Mouse (Mus musculus) myocyte (in vitro differentiated cells): ENCODE results near the gene Mrc2.

Source experiments
- CEBPB ChIP-seq: IDR thresholded peaks from 2 replicates; pipeline ENCODE4 v1.6.1; 2011; ENCODE audit warnings: mild to moderate bottlenecking, moderate library complexity; ENCODE audit not compliant: poor library complexity, insufficient read depth, severe bottlenecking
- MAX ChIP-seq: IDR thresholded peaks from one replicate; pipeline ENCODE4 v1.6.1; 2011; ENCODE audit warnings: low read depth, mild to moderate bottlenecking, control low read depth
- MYOG ChIP-seq, 3 experiments: IDR thresholded peaks; one replicate each; pipeline ENCODE4 v1.6.1; 2011; ENCODE audit warnings: control low read depth in 2 of 3, low read depth in 2 of 3, mild to moderate bottlenecking in 2 of 3; ENCODE audit not compliant: insufficient read length in 2 of 3, control insufficient read depth in 1 of 3, insufficient read depth in 1 of 3
- POLR2A ChIP-seq: IDR thresholded peaks from one replicate; pipeline ENCODE4 v1.6.1; 2011; ENCODE audit warnings: low read depth, mild to moderate bottlenecking, control low read depth, moderate library complexity; ENCODE audit not compliant: insufficient read length
- SRF ChIP-seq: IDR thresholded peaks from one replicate; pipeline ENCODE4 v1.6.1; 2011; ENCODE audit warnings: low read depth; ENCODE audit not compliant: control insufficient read depth, insufficient read length
- USF1 ChIP-seq: IDR thresholded peaks from one replicate; pipeline ENCODE4 v1.6.1; 2011; ENCODE audit warnings: low read depth, mild to moderate bottlenecking, control low read depth, moderate library complexity

DNA sequence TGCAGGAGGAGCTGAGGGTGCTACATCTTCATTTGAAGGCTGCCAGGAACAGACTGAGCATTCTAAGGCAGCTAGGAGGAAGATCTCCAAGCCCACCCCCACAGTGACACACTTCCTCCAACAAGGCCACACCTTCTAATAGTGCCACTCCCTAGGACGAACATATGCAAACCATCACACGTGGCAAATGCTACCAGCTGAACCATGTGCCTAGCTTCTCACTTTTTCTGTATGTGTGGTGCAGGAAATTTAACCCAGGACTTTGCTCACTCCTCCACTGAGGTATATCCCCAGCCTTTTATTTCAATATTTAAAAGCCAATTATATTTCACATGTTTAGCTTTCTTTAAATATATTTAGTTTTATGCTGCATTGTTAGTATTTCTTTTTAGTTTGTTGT is 28.6 kb downstream of the Mrc2 start:
- no peak for TF ChIP-seq POLR2A
- TF ChIP-seq MAX, result no peak
- no peak for TF ChIP-seq MYOG (IDR thresholded peaks at IDR 0.05; ENCODE audit: control insufficient read depth in 1 of 3, insufficient read depth in 1 of 3, insufficient read length in 2 of 3, low read depth in 2 of 3)
- TF ChIP-seq CEBPB, result no peak
- no peak for TF ChIP-seq USF1
- no peak for TF ChIP-seq SRF
